Mouse (Mus musculus): ENCODE measurements at regions not wholly inside any gene's neighbourhood (a gene's known extent, or its start where the extent isn't known, plus 50 kb on each side); places are given as distances from the start of the nearest gene placed in this dataset.

- H3K27me3 ChIP-seq (ENCODE audit: control insufficient read depth, insufficient read depth, low read length), result no peaks in the 10 kb centered on the region
- ATAC-seq (ENCODE audit: low read depth), result peak; percentile 65; the same call in 1 of the 2 replicates
- WGBS, result 29% methylated on average over 5 of the region's 5 CpGs
- no peak overlapping the region for H3K4me2 ChIP-seq (ENCODE audit: low read depth, low read length)
- peaks cover 27% of the 10 kb centered on the region for H3K4me1 ChIP-seq (ENCODE audit: control insufficient read depth, insufficient read depth, low read length)
- H3K27ac ChIP-seq (ENCODE audit: low read depth, low read length), result no peak overlapping the region
- no peaks in the 10 kb centered on the region for H3K36me3 ChIP-seq (ENCODE audit: control insufficient read depth, insufficient read depth, low read length)
- no peak overlapping the region for H3K4me3 ChIP-seq (ENCODE audit: low read depth, low read length)
- no peaks in the 10 kb centered on the region for H3K9me3 ChIP-seq (ENCODE audit: control insufficient read depth, low read length)
- H3K9ac ChIP-seq (replicated peaks; ENCODE audit: low read depth, low read length), result no peak overlapping the region
Observed at GRCm38 (mm10) chr9:61311604-61312003, 60.6 kb upstream of the Tle3 start.

DNA sequence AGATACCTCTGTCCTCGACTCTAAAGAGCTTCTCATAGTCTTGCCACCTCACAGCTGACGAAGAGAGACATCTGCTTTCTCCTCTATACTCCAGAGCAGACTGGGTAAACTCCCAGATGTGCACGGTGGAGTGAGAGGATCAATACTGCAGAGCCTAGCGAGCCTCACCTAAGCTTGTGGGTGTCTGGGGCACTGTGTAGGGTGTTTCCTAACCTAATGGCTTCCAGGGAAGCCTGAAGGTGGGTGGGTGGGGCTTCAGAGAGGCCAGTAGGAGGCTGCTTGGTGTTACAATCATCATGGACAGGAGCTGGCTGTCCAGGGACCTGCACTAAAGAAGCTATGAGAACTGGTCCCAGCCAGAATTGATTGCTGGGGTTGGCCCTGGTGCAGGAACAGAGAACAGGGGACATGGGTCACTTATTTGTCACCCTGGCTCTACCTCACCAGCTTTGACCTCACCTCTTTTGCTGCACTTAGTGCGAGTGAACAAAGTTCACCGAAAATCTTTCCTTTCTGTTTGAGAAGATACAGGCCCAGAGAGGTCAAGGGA, 57.5 kb upstream of the Tle3 start:
- no peak overlapping the region for H3K4me3 ChIP-seq (ENCODE audit: low read depth, low read length)
- no peak overlapping the region for H3K4me2 ChIP-seq (ENCODE audit: low read depth, low read length)
- H3K27me3 ChIP-seq (ENCODE audit: control insufficient read depth, insufficient read depth, low read length), result no peaks in the 10 kb centered on the region
- H3K4me1 ChIP-seq (ENCODE audit: control insufficient read depth, insufficient read depth, low read length), result peaks cover 30% of the 10 kb centered on the region
- no peak for ATAC-seq (ENCODE audit: low read depth)
- H3K27ac ChIP-seq (ENCODE audit: low read depth, low read length), result no peak overlapping the region
- 68% methylated on average over 6 of the region's 6 CpGs for WGBS
- H3K9ac ChIP-seq (replicated peaks; ENCODE audit: low read depth, low read length), result no peak overlapping the region
- H3K9me3 ChIP-seq (ENCODE audit: control insufficient read depth, low read length), result no peaks in the 10 kb centered on the region
- no peaks in the 10 kb centered on the region for H3K36me3 ChIP-seq (ENCODE audit: control insufficient read depth, insufficient read depth, low read length)

GRCm38 (mm10) chr9:61315371-61316298, 56.5 kb upstream of the Tle3 start:
- Histone ChIP-seq H3K4me1 (ENCODE audit: control insufficient read depth, insufficient read depth, low read length) (peaks cover 30% of the 10 kb centered on the region), H3K9ac (replicated peaks; ENCODE audit: low read depth, low read length) (no peak overlapping the region), H3K9me3 (ENCODE audit: control insufficient read depth, low read length) (no peaks in the 10 kb centered on the region), H3K36me3 (ENCODE audit: control insufficient read depth, insufficient read depth, low read length) (no peaks in the 10 kb centered on the region), H3K4me2 (ENCODE audit: low read depth, low read length) (no peak overlapping the region), H3K4me3 (ENCODE audit: low read depth, low read length) (no peak overlapping the region), H3K27me3 (ENCODE audit: control insufficient read depth, insufficient read depth, low read length) (no peaks in the 10 kb centered on the region), H3K27ac (ENCODE audit: low read depth, low read length) (no peak overlapping the region)
- 22% methylated on average over 17 of the region's 17 CpGs for WGBS
- ATAC-seq (ENCODE audit: low read depth), result peak; percentile 53

GRCm38 (mm10) chr9:61316442-61316841, 55.7 kb upstream of the Tle3 start:
- H3K4me3 ChIP-seq (ENCODE audit: low read depth, low read length), result no peak overlapping the region
- H3K27me3 ChIP-seq (ENCODE audit: control insufficient read depth, insufficient read depth, low read length), result no peaks in the 10 kb centered on the region
- H3K9me3 ChIP-seq (ENCODE audit: control insufficient read depth, low read length), result no peaks in the 10 kb centered on the region
- WGBS, result 11% methylated on average over 4 of the region's 4 CpGs
- H3K36me3 ChIP-seq (ENCODE audit: control insufficient read depth, insufficient read depth, low read length), result no peaks in the 10 kb centered on the region
- H3K9ac ChIP-seq (replicated peaks; ENCODE audit: low read depth, low read length), result no peak overlapping the region
- H3K4me2 ChIP-seq (ENCODE audit: low read depth, low read length), result no peak overlapping the region
- H3K4me1 ChIP-seq (ENCODE audit: control insufficient read depth, insufficient read depth, low read length), result peaks cover 28% of the 10 kb centered on the region
- H3K27ac ChIP-seq (ENCODE audit: low read depth, low read length), result no peak overlapping the region
- ATAC-seq (ENCODE audit: low read depth), result no peak

GRCm38 (mm10) chr9:61319721-61320120, 52.4 kb upstream of the Tle3 start:
- H3K9me3 ChIP-seq (ENCODE audit: control insufficient read depth, low read length), result no peaks in the 10 kb centered on the region
- H3K27me3 ChIP-seq (ENCODE audit: control insufficient read depth, insufficient read depth, low read length), result no peaks in the 10 kb centered on the region
- 34% methylated on average over 6 of the region's 6 CpGs for WGBS
- H3K4me2 ChIP-seq (ENCODE audit: low read depth, low read length), result no peak overlapping the region
- H3K4me3 ChIP-seq (ENCODE audit: low read depth, low read length), result no peak overlapping the region
- H3K4me1 ChIP-seq (ENCODE audit: control insufficient read depth, insufficient read depth, low read length), result peaks cover 28% of the 10 kb centered on the region
- H3K36me3 ChIP-seq (ENCODE audit: control insufficient read depth, insufficient read depth, low read length), result no peaks in the 10 kb centered on the region
- no peak overlapping the region for H3K27ac ChIP-seq (ENCODE audit: low read depth, low read length)
- ATAC-seq (ENCODE audit: low read depth), result no peak
- no peak overlapping the region for H3K9ac ChIP-seq (replicated peaks; ENCODE audit: low read depth, low read length)

GRCm38 (mm10) chr9:61321314-61321713, 50.9 kb upstream of the Tle3 start:
- H3K4me1 ChIP-seq (ENCODE audit: control insufficient read depth, insufficient read depth, low read length), result peaks cover 19% of the 10 kb centered on the region
- H3K27me3 ChIP-seq (ENCODE audit: control insufficient read depth, insufficient read depth, low read length), result no peaks in the 10 kb centered on the region
- no peak overlapping the region for H3K27ac ChIP-seq (ENCODE audit: low read depth, low read length)
- no peak overlapping the region for H3K4me2 ChIP-seq (ENCODE audit: low read depth, low read length)
- H3K4me3 ChIP-seq (ENCODE audit: low read depth, low read length), result no peak overlapping the region
- H3K9me3 ChIP-seq (ENCODE audit: control insufficient read depth, low read length), result no peaks in the 10 kb centered on the region
- 73% methylated on average over 1 of the region's 1 CpGs for WGBS
- no peak overlapping the region for H3K9ac ChIP-seq (replicated peaks; ENCODE audit: low read depth, low read length)
- no peak for ATAC-seq (ENCODE audit: low read depth)
- H3K36me3 ChIP-seq (ENCODE audit: control insufficient read depth, insufficient read depth, low read length), result no peaks in the 10 kb centered on the region

DNA sequence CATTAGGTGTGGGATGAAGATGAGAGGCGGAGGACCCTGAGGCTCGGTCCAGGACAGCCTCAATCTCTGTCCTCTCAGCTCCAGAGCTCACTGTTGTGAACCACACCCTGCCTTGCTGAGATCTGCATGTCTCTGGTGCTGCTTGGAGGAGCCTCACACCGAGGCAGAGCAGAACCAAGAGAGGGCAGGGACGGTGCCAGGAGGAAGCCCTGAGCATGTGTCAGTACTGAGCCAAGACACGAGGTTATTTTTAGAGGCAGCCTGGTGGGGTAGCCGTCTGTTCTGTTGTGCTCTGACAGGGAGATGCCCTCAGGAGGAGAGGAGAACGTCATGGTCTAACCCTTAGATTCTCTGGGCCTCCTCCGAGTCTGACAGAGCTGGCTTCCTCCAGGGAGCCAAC, 50.3 kb upstream of the Tle3 start:
- no peaks in the 10 kb centered on the region for H3K27me3 ChIP-seq (ENCODE audit: control insufficient read depth, insufficient read depth, low read length)
- H3K4me2 ChIP-seq (ENCODE audit: low read depth, low read length), result no peak overlapping the region
- peaks cover 16% of the 10 kb centered on the region for H3K4me1 ChIP-seq (ENCODE audit: control insufficient read depth, insufficient read depth, low read length)
- WGBS, result 63% methylated on average over 8 of the region's 8 CpGs
- no peak overlapping the region for H3K9ac ChIP-seq (replicated peaks; ENCODE audit: low read depth, low read length)
- no peaks in the 10 kb centered on the region for H3K9me3 ChIP-seq (ENCODE audit: control insufficient read depth, low read length)
- no peak for ATAC-seq (ENCODE audit: low read depth)
- no peak overlapping the region for H3K27ac ChIP-seq (ENCODE audit: low read depth, low read length)
- no peaks in the 10 kb centered on the region for H3K36me3 ChIP-seq (ENCODE audit: control insufficient read depth, insufficient read depth, low read length)
- no peak overlapping the region for H3K4me3 ChIP-seq (ENCODE audit: low read depth, low read length)

- WGBS, result 67% methylated on average over 11 of the region's 11 CpGs
- ATAC-seq (ENCODE audit: low read depth), result no peak
- Histone ChIP-seq H3K4me3 (ENCODE audit: low read depth, low read length) (no peak overlapping the region), H3K4me2 (ENCODE audit: low read depth, low read length) (no peak overlapping the region), H3K27me3 (ENCODE audit: control insufficient read depth, insufficient read depth, low read length) (no peaks in the 10 kb centered on the region), H3K27ac (ENCODE audit: low read depth, low read length) (no peak overlapping the region), H3K36me3 (ENCODE audit: control insufficient read depth, insufficient read depth, low read length) (no peaks in the 10 kb centered on the region), H3K4me1 (ENCODE audit: control insufficient read depth, insufficient read depth, low read length) (peaks cover 16% of the 10 kb centered on the region; the same call in 1 of the 2 replicates), H3K9me3 (ENCODE audit: control insufficient read depth, low read length) (no peaks in the 10 kb centered on the region), H3K9ac (replicated peaks; ENCODE audit: low read depth, low read length) (no peak overlapping the region)
Observed at GRCm38 (mm10) chr9:61322333-61322732, 49.8 kb upstream of the Tle3 start.

Measured in neural tube, embryonic 14.5 days (tissue).